Mouse (Mus musculus): ENCODE measurements around the gene Tanc2. TPM values are rescaled to one million over a fixed set of nuclear protein-coding genes. Genes with fewer than 3 reads are reported as not detected.

The Tanc2 gene
- polyA plus RNA-seq, 1 experiment from 2014 or later = 31.3 TPM

DNA sequence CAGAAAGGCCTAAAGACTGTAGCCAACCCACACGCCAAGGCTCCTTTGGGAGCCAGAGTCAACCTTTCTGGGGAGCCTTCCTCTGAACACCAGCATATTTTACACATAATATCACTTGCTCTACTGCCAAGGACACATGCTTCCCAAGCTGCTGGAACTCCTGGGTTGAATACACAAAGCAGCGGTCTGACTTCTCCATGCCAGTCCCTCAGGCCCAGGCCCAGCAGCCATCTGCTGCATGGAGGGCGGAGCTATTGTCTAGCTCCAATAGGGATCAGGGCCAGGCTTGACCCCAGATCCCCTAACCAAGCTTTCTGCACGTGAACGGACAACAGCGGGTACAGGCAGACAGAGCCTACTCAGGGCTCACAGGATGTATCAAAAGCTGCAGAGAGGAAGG lies 345.0 kb downstream of the Tanc2 start:
- Histone ChIP-seq H3K9ac (replicated peaks) (no peak overlapping the region), H3K27me3 (no peaks in the 10 kb centered on the region), H3K4me2 (replicated peaks) (no peak overlapping the region), H3K4me3 (replicated peaks) (no peak overlapping the region), H3K4me1 (replicated peaks) (peaks cover 12% of the 10 kb centered on the region), H3K27ac (peak overlapping the region; percentile 40; the same call in 1 of the 2 replicates), H3K36me3 (0 out of 2 replicates have a peak, but pooled peaks cover 6% of the 10 kb centered on the region), H3K9me3 (no peaks in the 10 kb centered on the region)
- WGBS = 27% methylated on average over 6 of the region's 6 CpGs
- no peak for ATAC-seq

DNA sequence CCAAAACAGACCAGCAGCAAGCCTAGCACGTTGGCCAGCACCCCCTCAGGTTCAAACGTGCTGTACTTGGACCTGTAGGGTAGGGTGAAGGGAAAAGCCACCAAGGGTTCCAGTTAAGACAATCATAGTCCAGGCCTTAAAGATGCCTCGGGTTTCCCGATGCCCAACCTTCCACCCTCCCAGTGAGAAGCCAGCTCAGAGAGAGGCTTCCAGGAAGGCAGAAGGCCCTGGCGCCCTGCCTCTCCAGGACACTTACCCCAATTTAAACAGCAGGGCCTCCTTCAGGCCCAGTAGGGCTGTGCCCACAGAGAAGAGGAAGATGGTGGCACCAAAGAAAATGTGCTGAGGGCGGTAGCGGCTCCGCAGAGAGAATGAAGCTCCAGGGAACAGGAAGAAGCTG lies 345.7 kb downstream of the Tanc2 start:
- H3K27ac ChIP-seq = no peak overlapping the region
- H3K4me3 ChIP-seq (replicated peaks) = no peak overlapping the region
- no peaks in the 10 kb centered on the region for H3K9me3 ChIP-seq
- peaks cover 12% of the 10 kb centered on the region for H3K4me1 ChIP-seq (replicated peaks)
- no peak for ATAC-seq
- no peak overlapping the region for H3K9ac ChIP-seq (replicated peaks)
- 91% methylated on average over 8 of the region's 8 CpGs for WGBS
- no peak overlapping the region for H3K4me2 ChIP-seq (replicated peaks)
- H3K27me3 ChIP-seq = no peaks in the 10 kb centered on the region
- 0 out of 2 replicates have a peak, but pooled peaks cover 6% of the 10 kb centered on the region for H3K36me3 ChIP-seq

DNA sequence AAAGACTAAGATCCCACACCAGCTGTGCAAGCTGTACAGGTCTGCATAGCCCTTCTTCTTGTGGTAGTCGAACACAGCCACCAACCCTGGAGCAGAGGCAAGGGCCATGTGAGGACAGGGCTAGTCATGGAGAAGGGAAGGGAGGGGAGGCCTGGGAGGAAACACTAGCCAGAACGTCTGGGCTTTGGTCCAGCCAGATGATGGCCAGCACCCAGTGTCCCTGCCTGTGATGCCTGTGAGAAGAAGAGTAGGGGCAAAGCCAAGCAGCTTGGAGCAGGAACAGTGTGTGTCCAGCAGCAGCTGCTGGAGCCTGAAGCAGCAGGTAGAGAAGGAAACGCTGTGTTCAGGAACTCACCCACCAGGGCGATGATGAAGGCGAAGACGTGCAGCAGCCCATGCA lies 346.4 kb downstream of the Tanc2 start:
- WGBS = 93% methylated on average over 6 of the region's 6 CpGs
- no peak for ATAC-seq
- no peak overlapping the region for H3K4me2 ChIP-seq (replicated peaks)

DNA sequence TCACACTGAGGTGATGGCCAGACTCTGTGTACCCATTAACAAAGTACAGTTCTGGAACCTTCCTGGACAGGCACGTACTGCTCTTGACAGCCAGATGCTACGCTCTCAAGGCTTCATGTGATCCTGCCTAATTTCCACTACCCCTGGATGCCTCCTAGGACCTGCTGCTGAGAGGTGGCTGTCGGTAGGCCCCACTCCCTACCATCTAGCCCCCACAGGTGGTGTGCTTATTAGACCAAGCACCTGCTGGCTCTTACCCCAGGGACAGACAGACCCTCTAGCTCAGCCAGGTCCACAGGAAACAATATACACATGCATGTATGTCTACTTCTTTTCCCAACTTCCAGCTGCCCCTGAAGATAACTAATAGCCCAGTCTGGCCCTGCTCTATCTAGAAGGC lies 347.2 kb downstream of the Tanc2 start:
- WGBS = 95% methylated on average over 3 of the region's 3 CpGs
- Histone ChIP-seq H3K27ac (no peak overlapping the region), H3K9me3 (no peaks in the 10 kb centered on the region), H3K9ac (replicated peaks) (no peak overlapping the region), H3K4me3 (replicated peaks) (no peak overlapping the region), H3K4me1 (replicated peaks) (peaks cover 13% of the 10 kb centered on the region), H3K4me2 (replicated peaks) (no peak overlapping the region), H3K36me3 (0 out of 2 replicates have a peak, but pooled peaks cover 6% of the 10 kb centered on the region), H3K27me3 (peaks cover 3% of the 10 kb centered on the region; the same call in 1 of the 2 replicates)
- no peak for ATAC-seq

More for the DNA sequence above, 346.4 kb downstream of the Tanc2 start:
- Histone ChIP-seq H3K27me3 (no peaks in the 10 kb centered on the region), H3K4me3 (replicated peaks) (no peak overlapping the region), H3K9ac (replicated peaks) (no peak overlapping the region), H3K27ac (no peak overlapping the region), H3K4me1 (replicated peaks) (peaks cover 12% of the 10 kb centered on the region), H3K36me3 (0 out of 2 replicates have a peak, but pooled peaks cover 6% of the 10 kb centered on the region), H3K9me3 (no peaks in the 10 kb centered on the region)

DNA sequence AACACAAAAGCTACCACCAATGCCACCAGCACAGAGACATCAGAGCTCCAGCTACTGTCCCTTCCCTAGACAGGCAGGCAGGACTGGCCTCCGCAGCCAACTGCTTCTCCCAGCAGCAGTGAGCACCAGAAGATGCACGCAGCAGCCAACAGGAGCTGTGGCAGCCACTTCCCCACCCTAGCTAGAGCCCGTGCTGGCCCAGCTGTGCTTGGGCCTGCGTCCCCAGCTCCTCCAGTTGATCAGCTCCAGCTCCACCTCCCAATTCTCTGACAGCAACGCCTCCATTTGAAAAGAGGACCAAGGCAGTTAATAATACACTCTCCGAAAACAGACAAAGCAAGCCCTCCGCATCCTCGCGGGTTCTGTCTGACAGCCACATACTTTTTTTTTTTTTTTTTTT lies 349.0 kb downstream of the Tanc2 start:
- no peak overlapping the region for H3K27ac ChIP-seq
- no peak overlapping the region for H3K4me2 ChIP-seq (replicated peaks)
- H3K9me3 ChIP-seq = no peaks in the 10 kb centered on the region
- no peak overlapping the region for H3K4me3 ChIP-seq (replicated peaks)
- 53% methylated on average over 9 of the region's 9 CpGs for WGBS
- H3K9ac ChIP-seq (replicated peaks) = no peak overlapping the region
- no peak for ATAC-seq
- H3K36me3 ChIP-seq = 0 out of 2 replicates have a peak, but pooled peaks cover 6% of the 10 kb centered on the region
- peaks cover 28% of the 10 kb centered on the region for H3K4me1 ChIP-seq (replicated peaks)
- peaks cover 17% of the 10 kb centered on the region; the same call in 1 of the 2 replicates for H3K27me3 ChIP-seq

DNA sequence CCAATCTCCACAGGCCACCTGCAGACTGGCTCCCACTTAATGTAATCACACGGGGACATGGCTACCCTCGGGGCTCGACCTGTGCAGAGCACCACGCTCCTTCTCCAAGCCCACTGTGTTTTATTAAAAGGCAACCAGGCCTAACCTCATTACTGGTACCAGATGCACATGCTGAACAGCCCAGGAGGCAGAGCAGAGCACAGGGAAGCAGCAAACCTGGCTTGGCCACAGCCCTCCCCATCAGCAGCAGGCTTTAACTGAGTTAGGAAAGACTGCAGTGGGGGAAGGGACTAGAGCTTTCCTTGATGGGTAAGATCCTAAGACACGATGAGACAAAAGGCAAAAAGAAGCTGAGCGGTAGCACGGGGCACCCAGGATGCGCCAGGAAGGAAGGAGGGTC lies 352.2 kb downstream of the Tanc2 start:
- no peak for ATAC-seq
- H3K9me3 ChIP-seq = no peaks in the 10 kb centered on the region
- peaks cover 27% of the 10 kb centered on the region; the same call in 1 of the 2 replicates for H3K27me3 ChIP-seq
- no peak overlapping the region for H3K4me2 ChIP-seq (replicated peaks)
- no peak overlapping the region; the same call in 1 of the 2 replicates for H3K9ac ChIP-seq (replicated peaks)
- H3K27ac ChIP-seq = no peak overlapping the region
- peaks cover 25% of the 10 kb centered on the region for H3K4me1 ChIP-seq (replicated peaks)
- WGBS = 69% methylated on average over 8 of the region's 8 CpGs
- H3K36me3 ChIP-seq = no peaks in the 10 kb centered on the region
- no peak overlapping the region for H3K4me3 ChIP-seq (replicated peaks)

DNA sequence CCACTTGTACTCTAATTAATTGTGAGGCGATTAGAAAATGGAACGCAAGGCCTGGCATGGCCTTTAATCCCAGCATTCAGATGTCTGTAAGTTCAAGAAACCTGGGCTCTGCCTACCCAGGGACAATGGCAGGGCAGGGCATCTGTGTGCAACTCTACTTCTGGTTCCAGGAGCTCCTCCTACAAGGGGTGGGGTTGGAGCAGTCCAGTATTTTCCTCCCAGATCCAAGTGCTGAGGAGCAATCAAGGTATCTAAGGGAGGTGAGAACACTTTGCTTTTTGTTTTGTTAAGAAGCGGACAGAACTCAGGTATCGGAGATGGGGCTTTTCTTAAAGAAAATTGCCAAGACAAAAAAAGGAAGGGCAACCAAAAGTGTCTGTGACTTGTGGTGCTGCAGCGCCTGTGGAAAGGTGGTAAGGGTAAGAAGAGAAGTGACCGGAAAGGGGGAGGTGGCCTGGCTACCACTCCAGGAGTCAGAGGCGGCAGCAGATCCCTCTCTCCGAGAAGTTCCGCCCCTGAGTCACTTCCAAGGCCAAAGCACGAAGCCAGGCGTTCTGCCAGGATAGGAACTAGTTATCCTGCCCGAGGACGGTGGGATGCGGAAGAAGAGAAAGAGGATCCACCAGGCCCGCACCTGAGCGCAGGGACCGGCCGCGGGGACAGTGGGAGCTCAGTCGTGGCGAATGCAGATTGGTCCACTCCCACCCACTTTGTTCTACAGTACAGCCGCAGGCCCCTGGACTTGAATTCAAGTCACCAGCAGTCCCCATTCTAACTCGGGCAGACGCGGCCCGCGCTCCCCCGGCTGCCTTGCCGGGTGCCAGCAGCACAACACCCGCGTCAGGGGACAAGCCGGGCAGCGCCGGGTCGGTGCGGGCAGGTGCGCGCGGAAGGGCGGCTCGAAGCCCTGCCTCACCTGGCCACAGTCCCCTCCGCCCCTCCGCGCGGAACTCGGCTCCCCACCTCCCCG lies 353.6 kb downstream of the Tanc2 start:
- Histone ChIP-seq H3K4me3 (replicated peaks) (peak overlapping the region; percentile 50), H3K9ac (replicated peaks) (peak overlapping the region; percentile 66), H3K4me1 (replicated peaks) (peaks cover 25% of the 10 kb centered on the region), H3K27ac (no peak overlapping the region), H3K27me3 (peaks cover 27% of the 10 kb centered on the region; the same call in 1 of the 2 replicates), H3K4me2 (replicated peaks) (peak overlapping the region; percentile 77), H3K9me3 (no peaks in the 10 kb centered on the region), H3K36me3 (no peaks in the 10 kb centered on the region)
- ATAC-seq = no peak; the same call in 1 of the 2 replicates
- WGBS = 7% methylated on average over 47 of the region's 47 CpGs

DNA sequence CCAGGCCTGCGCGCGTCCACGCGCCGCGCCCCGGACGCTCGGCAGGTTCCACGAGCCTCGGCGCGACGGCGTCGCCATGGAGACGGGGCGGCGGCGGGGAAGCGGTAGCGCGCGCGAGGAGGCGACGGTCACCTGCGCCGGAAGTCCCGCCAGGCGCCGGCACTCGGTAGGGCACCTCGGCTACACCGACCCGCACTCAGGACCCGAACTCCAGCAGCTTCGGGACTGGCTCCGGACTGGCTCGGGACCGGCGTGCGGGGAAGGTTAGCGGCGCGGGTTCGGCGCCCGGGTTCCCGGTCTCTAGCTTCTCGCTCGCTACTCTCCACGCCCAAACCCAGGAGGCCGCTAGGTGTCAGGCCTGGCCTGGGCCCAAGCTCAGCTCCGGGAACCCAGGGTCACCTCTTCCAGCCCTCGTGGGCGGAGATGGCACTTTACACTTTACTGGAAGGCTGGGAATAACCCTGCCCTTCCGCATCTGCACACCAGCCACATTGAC lies 354.4 kb downstream of the Tanc2 start:
- H3K4me3 ChIP-seq (replicated peaks) = peak overlapping the region; percentile 50
- H3K4me2 ChIP-seq (replicated peaks) = peak overlapping the region; percentile 77
- no peaks in the 10 kb centered on the region for H3K36me3 ChIP-seq
- peaks cover 25% of the 10 kb centered on the region for H3K4me1 ChIP-seq (replicated peaks)
- peak; percentile 75 for ATAC-seq
- H3K27ac ChIP-seq = no peak overlapping the region
- H3K9me3 ChIP-seq = no peaks in the 10 kb centered on the region
- peaks cover 27% of the 10 kb centered on the region; the same call in 1 of the 2 replicates for H3K27me3 ChIP-seq
- peak overlapping the region; percentile 66 for H3K9ac ChIP-seq (replicated peaks)
- WGBS = 1% methylated on average over 59 of the region's 59 CpGs

DNA sequence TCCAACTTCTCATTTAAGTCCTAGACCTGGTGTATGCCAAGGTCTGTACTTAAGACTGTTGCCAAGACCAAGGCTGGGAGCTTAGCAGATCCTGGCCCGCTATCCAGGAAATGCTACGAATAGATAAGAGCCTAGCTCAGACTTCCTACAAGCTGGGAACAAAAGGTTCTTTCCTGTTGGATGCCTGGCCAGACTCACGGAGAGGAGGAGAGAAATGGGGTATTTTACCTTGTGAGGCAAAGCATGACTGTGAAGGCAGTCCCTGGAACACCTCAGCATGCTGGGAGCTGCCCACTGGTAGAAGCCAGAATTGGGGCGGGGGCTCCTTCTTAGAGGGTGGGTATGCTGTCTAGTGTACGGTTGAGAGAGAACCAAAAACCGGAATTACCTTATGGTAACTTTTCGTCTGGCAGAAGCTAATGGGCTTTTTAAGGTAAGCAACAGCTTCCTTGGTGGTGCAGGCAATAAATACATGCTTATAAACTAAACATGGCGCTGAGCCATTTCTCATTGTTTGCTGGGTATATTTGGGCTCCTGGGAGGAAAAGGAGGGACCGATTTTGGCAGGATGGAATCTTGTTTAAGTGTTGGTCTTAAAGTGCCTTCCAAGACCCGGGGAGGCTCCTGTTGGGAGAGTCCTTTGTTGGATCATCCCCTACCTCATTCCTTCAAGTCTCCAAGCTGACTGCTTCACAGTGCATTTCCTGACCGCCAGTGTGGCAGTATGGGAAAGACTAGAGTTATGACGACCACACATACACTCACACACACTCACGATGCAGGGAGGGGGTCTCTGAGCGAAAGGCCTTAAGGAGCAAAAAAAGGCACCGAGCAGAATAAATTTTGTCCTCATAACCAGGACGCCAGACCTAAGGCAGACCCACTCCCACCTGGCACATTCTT lies 355.2 kb downstream of the Tanc2 start:
- ATAC-seq = no peak
- Histone ChIP-seq H3K4me2 (replicated peaks) (peak overlapping the region; percentile 77), H3K27me3 (peaks cover 27% of the 10 kb centered on the region; the same call in 1 of the 2 replicates), H3K9me3 (no peaks in the 10 kb centered on the region), H3K9ac (replicated peaks) (no peak overlapping the region), H3K4me3 (replicated peaks) (peak overlapping the region; percentile 50), H3K27ac (no peak overlapping the region), H3K36me3 (no peaks in the 10 kb centered on the region), H3K4me1 (replicated peaks) (peaks cover 25% of the 10 kb centered on the region)
- 80% methylated on average over 16 of the region's 16 CpGs for WGBS

DNA sequence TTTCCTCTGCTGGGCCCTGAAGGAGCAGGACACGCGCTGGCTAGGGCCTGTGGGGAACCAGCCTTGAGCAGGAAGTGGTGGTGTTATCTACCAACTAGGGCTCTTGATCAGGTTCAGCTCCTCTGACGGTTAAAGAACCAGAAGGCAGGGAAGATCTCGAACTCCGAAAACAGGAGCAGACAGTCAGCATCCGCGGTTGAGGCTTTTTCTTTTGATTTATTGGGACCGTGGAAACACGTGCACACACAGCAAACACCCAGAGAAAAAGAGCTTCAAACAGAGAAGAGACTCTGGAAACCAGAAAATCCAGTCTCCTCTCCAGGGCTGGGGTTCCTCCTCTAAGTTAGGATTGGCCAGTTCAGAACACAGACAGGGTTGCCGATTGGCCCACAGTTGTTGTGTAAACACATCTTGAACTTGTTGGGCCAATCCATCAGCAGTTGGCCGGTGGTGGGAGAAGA lies 356.9 kb downstream of the Tanc2 start:
- ATAC-seq = no peak
- peaks cover 25% of the 10 kb centered on the region for H3K4me1 ChIP-seq (replicated peaks)
- no peaks in the 10 kb centered on the region for H3K36me3 ChIP-seq
- peaks cover 27% of the 10 kb centered on the region; the same call in 1 of the 2 replicates for H3K27me3 ChIP-seq
- WGBS = 55% methylated on average over 11 of the region's 11 CpGs
- no peaks in the 10 kb centered on the region for H3K9me3 ChIP-seq
- H3K4me2 ChIP-seq (replicated peaks) = no peak overlapping the region
- no peak overlapping the region for H3K27ac ChIP-seq
- H3K9ac ChIP-seq (replicated peaks) = no peak overlapping the region
- no peak overlapping the region for H3K4me3 ChIP-seq (replicated peaks)

DNA sequence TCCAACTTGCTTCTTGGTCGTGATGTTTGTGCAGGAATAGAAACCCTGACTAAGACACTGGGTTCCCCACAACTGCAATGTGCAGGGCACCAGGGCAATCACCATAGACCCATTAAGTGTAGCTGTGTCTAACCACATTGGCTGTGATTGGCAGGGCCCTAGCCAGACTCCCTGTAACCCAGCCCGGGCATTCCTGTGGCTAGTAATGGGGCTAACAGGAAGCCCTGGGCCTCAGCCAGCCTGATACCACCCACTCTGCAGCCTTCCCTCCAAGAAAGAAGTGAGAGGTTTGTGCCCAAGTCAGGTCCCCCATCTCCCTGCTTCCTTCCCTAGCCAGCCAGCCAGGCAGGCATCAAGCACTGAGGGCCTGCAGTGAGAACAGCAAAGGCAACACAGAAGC lies 358.5 kb downstream of the Tanc2 start:
- H3K4me3 ChIP-seq (replicated peaks) = no peak overlapping the region
- peaks cover 14% of the 10 kb centered on the region for H3K4me1 ChIP-seq (replicated peaks)
- peaks cover 13% of the 10 kb centered on the region; the same call in 1 of the 2 replicates for H3K27me3 ChIP-seq
- H3K9me3 ChIP-seq = no peaks in the 10 kb centered on the region
- H3K9ac ChIP-seq (replicated peaks) = no peak overlapping the region
- WGBS = 69% methylated on average over 2 of the region's 2 CpGs
- H3K27ac ChIP-seq = no peak overlapping the region
- H3K4me2 ChIP-seq (replicated peaks) = no peak overlapping the region
- H3K36me3 ChIP-seq = no peaks in the 10 kb centered on the region
- ATAC-seq = no peak

Measured in midbrain, embryonic 13.5 days (tissue).